Mouse (Mus musculus): ENCODE results near the gene Faim2. TPM values are rescaled to one million over a fixed set of nuclear protein-coding genes. Genes with fewer than 3 reads are reported as not detected.

Gene Faim2
- total and polyA plus RNA-seq, 3 experiments = 0.07 to 0.53 (median 0.39) TPM

GRCm38 (mm10) chr15:99536889-99537862 lies 9.2 kb upstream of the Faim2 start:
- intact Hi-C loops (cut with DNase I) = no loop called here
- no peak for DNase-seq
- Histone ChIP-seq H3K36me3 (ENCODE audit: control insufficient read depth, insufficient read depth, low read length) (no peaks in the 10 kb centered on the region), H3K79me2 (replicated peaks; ENCODE audit: control insufficient read depth, insufficient read depth, low read length) (no peaks in the 10 kb centered on the region), H3K9ac (ENCODE audit: low read depth, low read length) (no peak overlapping the region), H3K4me1 (ENCODE audit: control insufficient read depth, insufficient read depth, low read length) (no peaks in the 10 kb centered on the region), H3K27me3 (ENCODE audit: control insufficient read depth, insufficient read depth, low read length) (no peaks in the 10 kb centered on the region), H3K27ac (no peak overlapping the region), H3K4me3 (no peak overlapping the region)
- WGBS = 60% methylated on average over 11 of the region's 11 CpGs
- TF ChIP-seq POLR2A (IDR thresholded peaks at IDR 0.05; ENCODE audit: insufficient read depth, low read depth, low read length) = no peak
- no peak for TF ChIP-seq EP300 (IDR thresholded peaks at IDR 0.05; ENCODE audit: insufficient read depth, low read depth, low read length)
- TF ChIP-seq CTCF (IDR thresholded peaks at IDR 0.05) = no peak

DNA sequence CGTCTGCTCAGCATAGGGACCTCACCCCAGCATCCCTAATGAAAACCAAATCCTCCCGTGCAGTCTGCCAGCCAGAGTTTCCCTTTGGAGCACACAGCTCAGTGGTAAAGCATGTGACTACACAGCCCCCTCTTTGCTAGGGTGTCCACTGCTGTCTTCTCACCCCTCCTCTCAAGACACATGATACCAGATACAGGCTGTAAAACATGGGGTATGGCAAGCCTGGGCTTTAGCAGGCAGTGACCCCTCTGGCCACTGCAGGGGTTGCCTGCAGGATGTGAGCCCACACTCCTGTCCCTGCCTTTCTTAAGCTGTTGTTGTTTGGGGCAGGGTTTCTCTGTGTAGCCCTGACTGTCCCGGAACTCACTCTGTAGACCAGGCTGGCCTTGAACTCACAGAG lies 4.1 kb upstream of the Faim2 start:
- Histone ChIP-seq H3K79me2 (replicated peaks; ENCODE audit: control insufficient read depth, insufficient read depth, low read length) (no peaks in the 10 kb centered on the region), H3K36me3 (ENCODE audit: control insufficient read depth, insufficient read depth, low read length) (no peaks in the 10 kb centered on the region), H3K4me1 (ENCODE audit: control insufficient read depth, insufficient read depth, low read length) (no peaks in the 10 kb centered on the region), H3K4me3 (no peak overlapping the region), H3K9ac (ENCODE audit: low read depth, low read length) (no peak overlapping the region), H3K27me3 (ENCODE audit: control insufficient read depth, insufficient read depth, low read length) (peaks cover 1% of the 10 kb centered on the region; the same call in 1 of the 2 replicates), H3K27ac (no peak overlapping the region)
- TF ChIP-seq POLR2A (IDR thresholded peaks at IDR 0.05; ENCODE audit: insufficient read depth, low read depth, low read length) (no peak), CTCF (IDR thresholded peaks at IDR 0.05) (no peak)
- no peak for DNase-seq
- intact Hi-C loops (cut with DNase I) = no loop called here
- 57% methylated on average over 3 of the region's 3 CpGs for WGBS

DNA sequence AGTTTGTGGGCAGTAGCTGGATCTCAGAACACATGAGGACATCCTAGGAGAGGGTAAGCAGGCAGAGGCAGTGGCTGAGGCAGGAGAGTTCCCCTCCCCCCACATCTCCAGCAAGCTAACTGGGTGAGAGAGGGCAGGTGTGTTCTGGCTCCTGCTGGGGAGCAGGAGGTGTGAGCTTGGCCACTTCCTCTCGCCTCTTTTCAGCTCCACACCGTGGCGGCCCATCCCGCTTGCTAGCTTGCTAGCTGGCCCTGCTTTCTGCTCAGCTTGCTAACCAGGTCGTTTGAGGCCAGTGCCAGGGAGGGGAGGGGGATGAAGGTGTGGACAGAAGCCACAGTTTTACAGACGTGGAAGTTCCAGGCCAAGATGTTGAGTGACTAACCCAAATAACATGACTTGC lies 3.2 kb upstream of the Faim2 start:
- TF ChIP-seq EP300 (IDR thresholded peaks at IDR 0.05; ENCODE audit: insufficient read depth, low read depth, low read length) = no peak
- TF ChIP-seq POLR2A (IDR thresholded peaks at IDR 0.05; ENCODE audit: insufficient read depth, low read depth, low read length) = no peak
- TF ChIP-seq CTCF (IDR thresholded peaks at IDR 0.05) = no peak
- intact Hi-C loops (cut with DNase I) = no loop called here
- H3K79me2 ChIP-seq (replicated peaks; ENCODE audit: control insufficient read depth, insufficient read depth, low read length) = no peaks in the 10 kb centered on the region

GRCm38 (mm10) chr15:99526681-99527080 lies 1.3 kb downstream of the Faim2 start:
- no peak overlapping the region for H3K27ac ChIP-seq
- H3K4me3 ChIP-seq = no peak overlapping the region
- peaks cover 1% of the 10 kb centered on the region; the same call in 1 of the 2 replicates for H3K27me3 ChIP-seq (ENCODE audit: control insufficient read depth, insufficient read depth, low read length)
- H3K9ac ChIP-seq (ENCODE audit: low read depth, low read length) = no peak overlapping the region
- H3K79me2 ChIP-seq (replicated peaks; ENCODE audit: control insufficient read depth, insufficient read depth, low read length) = no peaks in the 10 kb centered on the region
- H3K36me3 ChIP-seq (ENCODE audit: control insufficient read depth, insufficient read depth, low read length) = no peaks in the 10 kb centered on the region
- no peak for TF ChIP-seq EP300 (IDR thresholded peaks at IDR 0.05; ENCODE audit: insufficient read depth, low read depth, low read length)
- no peak for TF ChIP-seq CTCF (IDR thresholded peaks at IDR 0.05)
- no peak for TF ChIP-seq POLR2A (IDR thresholded peaks at IDR 0.05; ENCODE audit: insufficient read depth, low read depth, low read length)
- WGBS = 66% methylated on average over 2 of the region's 2 CpGs
- no peaks in the 10 kb centered on the region for H3K4me1 ChIP-seq (ENCODE audit: control insufficient read depth, insufficient read depth, low read length)
- intact Hi-C loops (cut with DNase I) = no loop called here
- DNase-seq = no peak

More for the DNA sequence above, 3.2 kb upstream of the Faim2 start:
- no peak overlapping the region for H3K9ac ChIP-seq (ENCODE audit: low read depth, low read length)
- no peaks in the 10 kb centered on the region for H3K4me1 ChIP-seq (ENCODE audit: control insufficient read depth, insufficient read depth, low read length)
- peaks cover 1% of the 10 kb centered on the region; the same call in 1 of the 2 replicates for H3K27me3 ChIP-seq (ENCODE audit: control insufficient read depth, insufficient read depth, low read length)
- H3K4me3 ChIP-seq = no peak overlapping the region
- WGBS = 31% methylated on average over 6 of the region's 6 CpGs
- no peak overlapping the region for H3K27ac ChIP-seq
- no peaks in the 10 kb centered on the region for H3K36me3 ChIP-seq (ENCODE audit: control insufficient read depth, insufficient read depth, low read length)
- no peak for DNase-seq

- TF ChIP-seq EP300 (IDR thresholded peaks at IDR 0.05; ENCODE audit: insufficient read depth, low read depth, low read length) = no peak
- no peak for TF ChIP-seq POLR2A (IDR thresholded peaks at IDR 0.05; ENCODE audit: insufficient read depth, low read depth, low read length)
- no peak for TF ChIP-seq CTCF (IDR thresholded peaks at IDR 0.05)
- WGBS = 50% methylated on average over 7 of the region's 7 CpGs
- Histone ChIP-seq H3K27me3 (ENCODE audit: control insufficient read depth, insufficient read depth, low read length) (no peaks in the 10 kb centered on the region), H3K36me3 (ENCODE audit: control insufficient read depth, insufficient read depth, low read length) (no peaks in the 10 kb centered on the region), H3K9ac (ENCODE audit: low read depth, low read length) (no peak overlapping the region), H3K27ac (no peak overlapping the region), H3K4me3 (no peak overlapping the region), H3K4me1 (ENCODE audit: control insufficient read depth, insufficient read depth, low read length) (no peaks in the 10 kb centered on the region), H3K79me2 (replicated peaks; ENCODE audit: control insufficient read depth, insufficient read depth, low read length) (no peaks in the 10 kb centered on the region)
- intact Hi-C loops (cut with DNase I) = no loop called here
- DNase-seq = no peak
These were observed 7.7 kb downstream of the Faim2 start for GRCm38 (mm10) chr15:99520306-99520705.

GRCm38 (mm10) chr15:99519626-99520025 lies 8.3 kb downstream of the Faim2 start:
- no peak overlapping the region for H3K9ac ChIP-seq (ENCODE audit: low read depth, low read length)
- H3K79me2 ChIP-seq (replicated peaks; ENCODE audit: control insufficient read depth, insufficient read depth, low read length) = no peaks in the 10 kb centered on the region
- TF ChIP-seq CTCF (IDR thresholded peaks at IDR 0.05) (no peak), EP300 (IDR thresholded peaks at IDR 0.05; ENCODE audit: insufficient read depth, low read depth, low read length) (no peak), POLR2A (IDR thresholded peaks at IDR 0.05; ENCODE audit: insufficient read depth, low read depth, low read length) (no peak)
- DNase-seq = no peak
- WGBS = 88% methylated on average over 9 of the region's 9 CpGs
- H3K4me3 ChIP-seq = no peak overlapping the region
- no peaks in the 10 kb centered on the region for H3K27me3 ChIP-seq (ENCODE audit: control insufficient read depth, insufficient read depth, low read length)
- no peak overlapping the region for H3K27ac ChIP-seq
- no peaks in the 10 kb centered on the region for H3K4me1 ChIP-seq (ENCODE audit: control insufficient read depth, insufficient read depth, low read length)
- intact Hi-C loops (cut with DNase I) = no loop called here
- H3K36me3 ChIP-seq (ENCODE audit: control insufficient read depth, insufficient read depth, low read length) = no peaks in the 10 kb centered on the region
